Mouse (Mus musculus) kidney, embryonic 14.5 days (tissue): ENCODE measurements at regions not wholly inside any gene's neighbourhood (a gene's known extent, or its start where the extent isn't known, plus 50 kb on each side); places are given as distances from the start of the nearest gene placed in this dataset.

Source experiments
- ATAC-seq: fragments of 200-750 bp; cut with Nextera tagmentation; 2 replicates; pipeline ENCODE4 v1.8.0; 2017; ENCODE audit warnings: moderate number of reproducible peaks, mild to moderate bottlenecking, moderate TSS enrichment, moderate library complexity; ENCODE audit not compliant: low FRiP score, low TSS enrichment
- H3K27ac ChIP-seq: fragments of 300-500 bp; sonication (generic); 2 replicates; pipeline ENCODE4 v1.5.1; 2014; ENCODE audit warnings: low read depth, mild to moderate bottlenecking, low read length, moderate library complexity, mixed read lengths
- H3K27me3 ChIP-seq: fragments of 300-500 bp; sonication (generic); 2 replicates; pipeline ENCODE4 v1.6.1; 2014; ENCODE audit warnings: mild to moderate bottlenecking, low read length; ENCODE audit not compliant: control insufficient read depth, insufficient read depth
- H3K36me3 ChIP-seq: fragments of 300-500 bp; sonication (generic); 2 replicates; pipeline ENCODE4 v1.6.1; 2014; ENCODE audit warnings: low read length, mixed read lengths; ENCODE audit not compliant: control insufficient read depth, insufficient read depth
- H3K4me1 ChIP-seq: fragments of 300-500 bp; sonication (generic); 2 replicates; pipeline ENCODE4 v1.6.1; 2014; ENCODE audit warnings: low read length, mixed read lengths; ENCODE audit not compliant: control insufficient read depth, insufficient read depth
- H3K4me2 ChIP-seq: fragments of 300-500 bp; sonication (generic); replicated peaks from 2 replicates; pipeline ENCODE4 v1.6.1; 2014; ENCODE audit warnings: low read depth, mild to moderate bottlenecking, low read length
- H3K4me3 ChIP-seq: fragments of 300-500 bp; sonication (generic); 2 replicates; pipeline ENCODE4 v1.5.1; 2014; ENCODE audit warnings: mild to moderate bottlenecking, low read length
- H3K9ac ChIP-seq: fragments of 300-500 bp; sonication (generic); 2 replicates; pipeline ENCODE4 v1.6.1; 2014; ENCODE audit warnings: low read depth, mild to moderate bottlenecking, low read length, moderate library complexity
- H3K9me3 ChIP-seq: fragments of 300-500 bp; sonication (generic); 2 replicates; pipeline ENCODE4 v1.6.1; 2016; ENCODE audit warnings: low read length; ENCODE audit not compliant: control insufficient read depth
- WGBS: fragments of 180-500 bp; shearing (Covaris S2); extraction: QIAGEN DNeasy Blood & Tissue Kit; methylation state at CpG from one replicate; pipeline ENCODE4 v1.1.7; 2014; 5-methylcytosine and 5-hydroxymethylcytosine counted together

- WGBS: 51% methylated on average over 6 of the region's 6 CpGs
- Histone ChIP-seq H3K27ac (no peak overlapping the region), H3K27me3 (no peaks in the 10 kb centered on the region), H3K4me3 (no peak overlapping the region), H3K4me1 (no peaks in the 10 kb centered on the region), H3K9ac (no peak overlapping the region), H3K9me3 (no peaks in the 10 kb centered on the region), H3K4me2 (no peak overlapping the region), H3K36me3 (no peaks in the 10 kb centered on the region)
- ATAC-seq: no peak
These were observed 366.5 kb downstream of the Rapgef2 start for GRCm38 (mm10) chr3:78919850-78920249.

- Histone ChIP-seq H3K4me2 (peak overlapping the region; percentile 32), H3K4me1 (no peaks in the 10 kb centered on the region), H3K27me3 (no peaks in the 10 kb centered on the region), H3K4me3 (no peak overlapping the region), H3K36me3 (no peaks in the 10 kb centered on the region), H3K27ac (no peak overlapping the region; the same call in 1 of the 2 replicates), H3K9ac (no peak overlapping the region), H3K9me3 (no peaks in the 10 kb centered on the region)
- 15% methylated on average over 12 of the region's 12 CpGs for WGBS
- ATAC-seq: peak; percentile 85; the same call in 1 of the 2 replicates
These were observed 366.9 kb downstream of the Rapgef2 start for GRCm38 (mm10) chr3:78919407-78919806.

DNA sequence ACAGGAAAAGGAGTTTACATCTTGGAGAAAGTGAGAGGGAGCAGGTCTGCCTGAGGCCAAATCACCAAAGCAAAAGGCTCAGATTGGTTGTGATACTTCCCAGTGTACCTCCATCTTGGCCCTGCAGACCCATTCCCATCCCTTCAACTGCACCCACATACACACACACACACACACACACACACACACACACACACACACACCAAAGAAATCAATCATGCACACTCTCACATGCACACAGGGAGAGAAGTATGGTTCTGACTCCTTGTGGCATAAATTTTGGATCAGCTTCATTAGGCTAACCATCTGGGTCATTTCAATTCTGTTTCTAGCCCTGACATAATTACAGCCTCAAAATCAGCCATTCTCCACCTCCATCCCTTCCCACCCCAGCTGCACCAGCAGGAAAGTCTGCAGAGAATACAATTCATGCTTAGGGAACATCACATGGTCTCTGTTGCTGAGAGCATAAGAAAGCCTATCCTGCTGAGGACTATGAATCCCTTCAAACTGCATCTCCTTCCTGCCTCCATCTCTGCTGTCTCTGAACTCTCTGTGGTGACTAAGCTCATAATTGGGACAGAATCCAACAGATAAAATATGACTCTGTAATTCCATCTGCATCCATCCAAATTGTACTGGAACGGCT is 378.0 kb downstream of the Rapgef2 start:
- Histone ChIP-seq H3K4me1 (no peaks in the 10 kb centered on the region), H3K4me2 (no peak overlapping the region), H3K4me3 (no peak overlapping the region), H3K36me3 (no peaks in the 10 kb centered on the region), H3K9ac (no peak overlapping the region), H3K9me3 (no peaks in the 10 kb centered on the region), H3K27me3 (no peaks in the 10 kb centered on the region), H3K27ac (no peak overlapping the region)
- WGBS: 45% methylated on average over 1 of the region's 1 CpGs
- ATAC-seq: peak; percentile 52

- ATAC-seq: no peak
- 89% methylated on average over 7 of the region's 7 CpGs for whole genome bisulfite sequencing
These were observed 378.5 kb downstream of the Rapgef2 start for GRCm38 (mm10) chr3:78907778-78908177.

DNA sequence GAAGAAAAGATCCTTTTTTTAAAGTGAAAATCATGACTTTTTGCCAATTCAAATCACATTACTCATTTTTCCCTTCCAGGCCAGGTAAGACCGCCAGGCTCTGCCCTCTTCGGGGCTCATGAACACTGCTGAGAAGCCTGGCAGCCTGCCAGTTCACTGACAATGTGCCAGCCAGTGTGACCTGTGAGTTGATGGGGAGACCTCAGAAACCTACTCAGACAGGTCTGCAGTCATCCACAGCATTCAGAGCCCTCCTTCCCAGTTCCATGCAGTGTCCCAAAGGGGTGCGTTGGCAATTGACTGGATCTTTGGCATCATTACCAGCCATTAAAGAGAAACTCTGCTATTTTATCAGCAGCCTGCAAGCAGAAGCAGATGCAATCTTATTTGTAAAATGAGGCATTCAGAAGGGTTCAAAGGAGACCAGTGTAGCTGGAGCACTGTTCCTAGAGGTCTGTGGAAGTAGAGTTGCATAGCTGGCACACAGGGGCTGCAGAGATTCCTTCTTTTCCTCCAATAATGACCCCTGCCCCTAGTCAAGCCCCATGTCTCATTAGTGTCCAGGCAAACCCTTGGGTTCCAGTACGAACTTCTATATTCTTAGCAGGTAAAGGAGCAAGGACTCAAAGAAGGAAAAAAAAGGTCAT is 384.4 kb downstream of the Rapgef2 start:
- Histone ChIP-seq H3K9me3 (no peaks in the 10 kb centered on the region), H3K4me2 (no peak overlapping the region), H3K9ac (no peak overlapping the region), H3K36me3 (no peaks in the 10 kb centered on the region), H3K4me1 (peaks cover 9% of the 10 kb centered on the region; the same call in 1 of the 2 replicates), H3K27ac (no peak overlapping the region), H3K27me3 (no peaks in the 10 kb centered on the region), H3K4me3 (no peak overlapping the region)
- whole genome bisulfite sequencing: 47% methylated on average over 4 of the region's 4 CpGs
- ATAC-seq: peak; percentile 82

More at GRCm38 (mm10) chr3:78907778-78908177, 378.5 kb downstream of the Rapgef2 start:
- Histone ChIP-seq H3K36me3 (no peaks in the 10 kb centered on the region), H3K4me1 (no peaks in the 10 kb centered on the region), H3K27me3 (no peaks in the 10 kb centered on the region), H3K27ac (no peak overlapping the region), H3K4me2 (no peak overlapping the region), H3K9me3 (no peaks in the 10 kb centered on the region), H3K4me3 (no peak overlapping the region), H3K9ac (no peak overlapping the region)

GRCm38 (mm10) chr3:78901016-78901837 is 385.1 kb downstream of the Rapgef2 start:
- Histone ChIP-seq H3K27ac (peak overlapping the region; percentile 65; the same call in 1 of the 2 replicates), H3K27me3 (no peaks in the 10 kb centered on the region), H3K4me2 (peak overlapping the region; percentile 32; the same call in 1 of the 2 replicates), H3K9ac (no peak overlapping the region), H3K4me1 (peaks cover 9% of the 10 kb centered on the region; the same call in 1 of the 2 replicates), H3K36me3 (no peaks in the 10 kb centered on the region), H3K9me3 (no peaks in the 10 kb centered on the region), H3K4me3 (no peak overlapping the region)
- ATAC-seq: peak; percentile 76
- 8% methylated on average over 11 of the region's 11 CpGs for WGBS

DNA sequence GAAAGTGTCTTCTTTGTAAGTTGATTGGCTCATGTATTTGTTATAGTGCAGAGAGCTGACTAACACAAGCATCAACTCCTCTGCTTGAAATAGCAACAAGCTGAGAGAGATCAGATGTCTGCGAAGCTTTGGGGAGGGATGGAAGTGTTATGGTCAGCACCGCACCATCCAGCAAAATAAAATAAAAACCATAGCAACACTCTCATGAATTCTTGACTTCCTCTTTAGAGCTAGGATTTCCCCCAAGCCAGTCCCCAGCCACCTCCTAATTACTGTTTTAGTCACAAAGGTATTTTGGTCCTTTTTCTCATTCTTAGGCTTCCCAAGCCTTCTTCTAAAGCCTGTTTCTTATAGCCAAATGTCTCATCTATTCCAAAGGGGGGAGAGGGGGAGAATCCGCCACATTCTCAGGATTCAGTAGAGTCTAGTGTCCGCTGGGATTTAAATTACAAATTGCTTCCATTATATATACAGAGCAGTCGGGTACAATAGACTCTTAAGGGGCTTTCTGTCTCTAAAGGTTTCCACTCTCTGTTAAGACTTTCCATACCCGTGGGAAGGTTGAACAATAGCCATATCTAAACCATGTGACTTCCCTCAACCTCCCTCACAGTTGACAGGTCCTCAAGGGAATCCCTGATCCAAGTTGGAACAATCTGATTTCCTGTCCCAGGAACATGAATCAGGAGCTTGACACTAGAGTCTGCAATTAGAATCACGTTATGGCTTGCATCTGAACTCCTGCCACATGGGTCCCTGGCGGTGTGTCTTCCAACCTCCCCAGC is 386.7 kb downstream of the Rapgef2 start:
- WGBS: 67% methylated on average over 8 of the region's 8 CpGs
- no peaks in the 10 kb centered on the region for H3K36me3 ChIP-seq
- no peak overlapping the region for H3K9ac ChIP-seq
- no peaks in the 10 kb centered on the region for H3K27me3 ChIP-seq
- no peak overlapping the region for H3K4me3 ChIP-seq
- no peaks in the 10 kb centered on the region for H3K9me3 ChIP-seq
- no peak for ATAC-seq
- H3K27ac ChIP-seq: no peak overlapping the region
- H3K4me1 ChIP-seq: peaks cover 9% of the 10 kb centered on the region; the same call in 1 of the 2 replicates
- H3K4me2 ChIP-seq: no peak overlapping the region

GRCm38 (mm10) chr3:78889326-78889725 is 397.0 kb downstream of the Rapgef2 start:
- no peak overlapping the region for H3K4me3 ChIP-seq
- no peak overlapping the region for H3K4me2 ChIP-seq
- H3K36me3 ChIP-seq: no peaks in the 10 kb centered on the region
- no peaks in the 10 kb centered on the region for H3K27me3 ChIP-seq
- no peak for ATAC-seq
- H3K9me3 ChIP-seq: no peaks in the 10 kb centered on the region
- no peak overlapping the region for H3K27ac ChIP-seq
- H3K9ac ChIP-seq: no peak overlapping the region
- no peaks in the 10 kb centered on the region for H3K4me1 ChIP-seq
- 55% methylated on average over 3 of the region's 3 CpGs for WGBS
